Mouse (Mus musculus) spleen, postnatal 36 days (tissue): ENCODE measurements around the gene Crim1.
"Not testable (repeated sequence)": the region's sequence is repeated elsewhere in the genome, so short reads cannot be mapped to it uniquely, and the experiment has no call there.

Experiments
- DNase-seq, 2 experiments: peaks; one replicate each; pipeline ENCODE4 v3.0.0; 2022; ENCODE audit warnings: low spot score in 2 of 2, mixed read lengths in 1 of 2

The Crim1 gene

GRCm38 (mm10) chr17:78250149-78250938, 50.3 kb downstream of the Crim1 start:
- DNase-seq, result no peak

GRCm38 (mm10) chr17:78253587-78253986, 53.5 kb downstream of the Crim1 start:
- DNase-seq, result not testable (repeated sequence)

GRCm38 (mm10) chr17:78254256-78254655, 54.2 kb downstream of the Crim1 start:
- DNase-seq, result no peak

- no peak for DNase-seq
These were observed 55.7 kb downstream of the Crim1 start for GRCm38 (mm10) chr17:78255711-78256110.

GRCm38 (mm10) chr17:78256534-78256933, 56.5 kb downstream of the Crim1 start:
- DNase-seq, result no peak

GRCm38 (mm10) chr17:78261684-78262083, 61.6 kb downstream of the Crim1 start:
- no peak for DNase-seq

GRCm38 (mm10) chr17:78264116-78264515, 64.1 kb downstream of the Crim1 start:
- no peak for DNase-seq

GRCm38 (mm10) chr17:78265135-78265534, 65.1 kb downstream of the Crim1 start:
- no peak for DNase-seq

- DNase-seq, result no peak
These were observed 66.2 kb downstream of the Crim1 start for GRCm38 (mm10) chr17:78266271-78266670.

- no peak for DNase-seq
These were observed 68.5 kb downstream of the Crim1 start for GRCm38 (mm10) chr17:78268591-78268990.

GRCm38 (mm10) chr17:78269311-78269710, 69.3 kb downstream of the Crim1 start:
- no peak for DNase-seq

- DNase-seq, result no peak
These were observed 70.0 kb downstream of the Crim1 start for GRCm38 (mm10) chr17:78270019-78270418.

GRCm38 (mm10) chr17:78271731-78272130, 71.7 kb downstream of the Crim1 start:
- no peak for DNase-seq

- DNase-seq, result no peak
These were observed 72.1 kb downstream of the Crim1 start for GRCm38 (mm10) chr17:78272142-78272541.

GRCm38 (mm10) chr17:78272713-78273483, 72.8 kb downstream of the Crim1 start:
- no peak for DNase-seq

GRCm38 (mm10) chr17:78273875-78274274, 73.8 kb downstream of the Crim1 start:
- DNase-seq, result no peak

GRCm38 (mm10) chr17:78274609-78275506, 74.8 kb downstream of the Crim1 start:
- no peak for DNase-seq

GRCm38 (mm10) chr17:78275507-78275813, 75.4 kb downstream of the Crim1 start:
- DNase-seq, result no peak

- DNase-seq, result no peak
These were observed 79.1 kb downstream of the Crim1 start for GRCm38 (mm10) chr17:78279191-78279590.

- DNase-seq, result no peak
These were observed 81.1 kb downstream of the Crim1 start for GRCm38 (mm10) chr17:78280991-78281712.

GRCm38 (mm10) chr17:78283271-78283992, 83.4 kb downstream of the Crim1 start:
- DNase-seq, result no peak
